In genomic region chr16:39693061-39693460, GRCm38 (mm10) we compare ENCODE assay signal across 18 mouse cellular contexts.
DNase-seq lines count a peak whose midpoint lies in the region; ATAC-seq and TF ChIP-seq lines count a peak whose summit lies in the region.
"Had no signal": no experiment of that assay in that cellular context is flagged by ENCODE, and none has a peak within 500 bp of the region (broad histone marks: within the 10 kb centered on the region; RNA-seq: fewer than 3 reads in every experiment).

No protein-coding gene starts in this region.

- no peak for TF ChIP-seq POLR2A in cerebellum, adult 2 months (IDR thresholded peaks at IDR 0.05; ENCODE audit: borderline replicate concordance, insufficient read depth, low read length)

- H3K4me3 ChIP-seq in cerebellum, adult 2 months (replicated peaks; ENCODE audit: insufficient read depth, low read depth, low read length), result no peak overlapping the region
- H3K4me3 ChIP-seq in kidney, embryonic 15.5 days (replicated peaks), result no peak overlapping the region
- H3K4me3 ChIP-seq: heart, embryonic 13.5 days; hindbrain, embryonic 12.5 days; liver, embryonic 12.5 days; stomach, embryonic 15.5 days had no signal

- H3K9me3 ChIP-seq in kidney, embryonic 15.5 days (replicated peaks), result no peaks in the 10 kb centered on the region
- H3K9me3 ChIP-seq: heart, embryonic 13.5 days; hindbrain, embryonic 12.5 days; liver, embryonic 12.5 days; stomach, embryonic 15.5 days had no signal

- no peak for TF ChIP-seq CTCF in cerebellum, adult 2 months (IDR thresholded peaks at IDR 0.05; ENCODE audit: borderline replicate concordance, insufficient read depth, low read depth, low read length)

- H3K4me2 ChIP-seq in kidney, embryonic 15.5 days, result no peak overlapping the region
- H3K4me2 ChIP-seq: heart, embryonic 13.5 days; hindbrain, embryonic 12.5 days; liver, embryonic 12.5 days; lung, embryonic 14.5 days; midbrain, embryonic 11.5 days; stomach, embryonic 15.5 days had no signal

- no peaks in the 10 kb centered on the region for H3K27me3 ChIP-seq in cerebellum, adult 2 months (ENCODE audit: control insufficient read depth, insufficient read depth, low read length)
- H3K27me3 ChIP-seq in kidney, embryonic 15.5 days, result no peaks in the 10 kb centered on the region
- H3K27me3 ChIP-seq: heart, embryonic 13.5 days; hindbrain, embryonic 12.5 days; liver, embryonic 12.5 days; stomach, embryonic 15.5 days had no signal

- 7% methylated on average over 2 of the region's 2 CpGs for WGBS in cerebellum, adult 2 months
- 74% methylated on average over 2 of the region's 2 CpGs for WGBS in kidney, embryonic 15.5 days

- H3K27ac ChIP-seq in cerebellum, adult 2 months (ENCODE audit: insufficient read depth, low read length), result no peak overlapping the region
- H3K27ac ChIP-seq in kidney, embryonic 15.5 days, result no peak overlapping the region
- H3K27ac ChIP-seq: heart, embryonic 13.5 days; hindbrain, embryonic 12.5 days; liver, embryonic 12.5 days; macrophage; stomach, embryonic 15.5 days had no signal

- H3K9ac ChIP-seq in kidney, embryonic 15.5 days, result no peak overlapping the region
- H3K9ac ChIP-seq: heart, embryonic 13.5 days; hindbrain, embryonic 12.5 days; liver, embryonic 12.5 days; lung, embryonic 14.5 days; stomach, embryonic 15.5 days had no signal

- no peak for ATAC-seq in kidney, embryonic 15.5 days (replicated peaks; ENCODE audit: low FRiP score)
- ATAC-seq: inflammation-experienced regulatory T-cells, adult 6 months; liver, embryonic 12.5 days had no signal

- DNase-seq in cerebellum, adult 2 months, result peak; percentile 6 to 13
- no peak for DNase-seq in cerebellum, adult 11 months
- peak; percentile 54 for DNase-seq in kidney, adult 11 months
- DNase-seq in left cerebral cortex, postnatal 10 days (ENCODE audit: extremely low spot score in 1 of 2, low spot score in 2 of 2), result peak; percentile 13 to 18
- no peak for DNase-seq in left cerebral cortex, adult 11 months (ENCODE audit: low spot score)
- DNase-seq in kidney, postnatal 36 days, result peak; percentile 29 to 69
- DNase-seq in c-Kit-positive CD71-positive TER-119-positive erythroid progenitor cells, embryonic 14.5 days (ENCODE audit: low spot score), result no peak
- DNase-seq: lung, embryonic 14.5 days; spleen, adult 18-20 months; thymus, adult 2 months had no signal

- intact Hi-C loops in left cerebral cortex, postnatal 10 days (cut with DNase I), result no loop called here

- no peaks in the 10 kb centered on the region for H3K36me3 ChIP-seq in kidney, embryonic 15.5 days
- H3K36me3 ChIP-seq: heart, embryonic 13.5 days; hindbrain, embryonic 12.5 days; liver, embryonic 12.5 days; stomach, embryonic 15.5 days had no signal

- H3K4me1 ChIP-seq in cerebellum, adult 2 months (ENCODE audit: control insufficient read depth, insufficient read depth, low read length), result no peaks in the 10 kb centered on the region
- H3K4me1 ChIP-seq in kidney, embryonic 15.5 days, result no peaks in the 10 kb centered on the region
- H3K4me1 ChIP-seq: heart, embryonic 13.5 days; hindbrain, embryonic 12.5 days; liver, embryonic 12.5 days; stomach, embryonic 15.5 days had no signal

Comparison
In these comparisons a context has a peak if more than half of its experiments do, and no peak if none do; other contexts are left out.
1. DNase-seq: peak in cerebellum, adult 2 months (2 of 2), kidney, adult 11 months (single experiment), left cerebral cortex, postnatal 10 days (2 of 2) and kidney, postnatal 36 days (2 of 2); none in cerebellum, adult 11 months (single experiment), left cerebral cortex, adult 11 months (single experiment) and c-Kit-positive CD71-positive TER-119-positive erythroid progenitor cells, embryonic 14.5 days (single experiment).